Mouse (Mus musculus) kidney, postnatal 10 days (tissue): ENCODE data around the gene St13.

Experiments
- DNase-seq: peaks from one replicate; pipeline ENCODE4 v3.0.0; 2021; ENCODE audit warnings: mixed read lengths

The St13 gene

DNA sequence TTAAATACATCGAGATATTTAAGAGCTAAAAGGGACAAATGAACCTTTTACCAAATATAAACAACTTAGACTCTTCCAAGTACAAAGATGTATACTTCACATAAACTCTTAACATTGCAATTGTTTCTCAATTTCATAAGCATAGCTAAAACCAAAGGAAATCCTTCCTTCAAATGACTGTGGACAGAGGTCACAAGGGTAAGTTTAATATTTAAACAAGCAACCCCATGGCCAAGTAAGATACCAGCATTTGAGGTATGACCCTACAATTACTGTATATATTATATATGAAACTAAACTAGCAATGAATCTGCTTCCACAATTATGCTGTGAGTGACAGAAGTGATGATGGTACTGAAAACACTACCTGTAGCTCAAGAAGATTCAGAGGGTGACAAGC, 35.6 kb downstream of the St13 start:
- DNase-seq = no peak

DNA sequence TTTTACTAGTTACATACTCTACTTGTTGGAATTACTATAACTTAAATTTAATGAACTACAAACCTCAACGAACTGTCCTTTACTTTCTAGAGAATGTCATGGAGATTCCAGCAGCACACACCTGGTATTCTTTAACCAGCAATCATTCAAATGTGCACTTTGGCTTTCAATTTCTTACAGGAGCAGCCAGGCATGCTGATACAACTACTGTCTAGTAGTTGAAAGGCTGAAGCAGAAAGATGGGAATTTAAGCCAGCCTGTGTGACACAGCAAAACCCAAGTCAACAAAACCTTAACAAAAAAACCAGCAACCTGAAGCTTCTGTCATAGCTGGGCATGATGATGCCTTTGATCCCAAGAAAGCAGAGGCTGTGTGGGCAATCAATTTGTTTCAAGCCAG, 37.4 kb downstream of the St13 start:
- no peak for DNase-seq

DNA sequence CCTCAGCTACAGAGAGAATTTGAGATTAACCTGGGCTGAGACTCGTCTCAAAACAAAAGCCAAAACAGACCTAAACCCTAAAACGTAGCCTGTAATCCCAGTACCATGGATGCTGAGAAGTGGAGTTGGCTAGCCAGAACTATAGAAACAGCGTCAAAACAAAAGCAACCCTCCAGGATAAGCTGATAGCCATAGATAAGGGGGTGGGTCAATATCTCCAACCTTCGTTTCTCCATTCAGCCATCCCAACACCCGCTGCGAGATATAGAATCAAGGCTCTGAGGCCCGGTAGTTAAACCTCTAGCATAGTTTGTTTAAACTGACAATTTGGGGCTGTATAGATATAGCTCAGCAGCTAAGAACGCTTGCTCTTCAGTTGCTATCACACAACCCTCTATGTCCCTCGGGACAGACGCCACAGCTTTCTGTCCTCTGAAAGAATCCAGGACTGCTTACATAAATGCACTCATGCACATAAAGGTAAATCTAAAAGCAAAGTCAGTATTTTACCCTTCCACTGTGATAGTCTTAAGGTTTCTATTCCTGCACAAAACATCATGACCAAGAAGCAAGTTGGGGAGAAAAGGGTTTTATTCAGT, 38.4 kb downstream of the St13 start:
- DNase-seq = no peak

DNA sequence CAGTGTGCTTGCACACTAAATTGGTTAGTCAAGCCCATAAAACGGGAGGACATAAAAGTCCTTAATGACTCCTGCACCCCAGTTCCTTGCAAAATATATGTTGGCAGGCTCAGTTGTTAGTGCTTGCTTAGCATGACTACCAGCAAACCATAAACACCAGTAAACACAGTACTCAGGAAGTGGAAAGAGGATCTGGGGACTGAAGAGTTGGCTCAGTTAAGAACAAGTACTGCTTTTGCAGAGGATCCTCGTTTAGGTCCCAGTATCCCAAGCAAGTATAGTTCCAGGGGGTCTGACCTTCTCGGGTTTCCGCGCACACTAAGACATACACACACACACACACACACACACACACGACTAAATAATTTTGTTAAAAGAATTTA, 38.9 kb downstream of the St13 start:
- DNase-seq = no peak

DNA sequence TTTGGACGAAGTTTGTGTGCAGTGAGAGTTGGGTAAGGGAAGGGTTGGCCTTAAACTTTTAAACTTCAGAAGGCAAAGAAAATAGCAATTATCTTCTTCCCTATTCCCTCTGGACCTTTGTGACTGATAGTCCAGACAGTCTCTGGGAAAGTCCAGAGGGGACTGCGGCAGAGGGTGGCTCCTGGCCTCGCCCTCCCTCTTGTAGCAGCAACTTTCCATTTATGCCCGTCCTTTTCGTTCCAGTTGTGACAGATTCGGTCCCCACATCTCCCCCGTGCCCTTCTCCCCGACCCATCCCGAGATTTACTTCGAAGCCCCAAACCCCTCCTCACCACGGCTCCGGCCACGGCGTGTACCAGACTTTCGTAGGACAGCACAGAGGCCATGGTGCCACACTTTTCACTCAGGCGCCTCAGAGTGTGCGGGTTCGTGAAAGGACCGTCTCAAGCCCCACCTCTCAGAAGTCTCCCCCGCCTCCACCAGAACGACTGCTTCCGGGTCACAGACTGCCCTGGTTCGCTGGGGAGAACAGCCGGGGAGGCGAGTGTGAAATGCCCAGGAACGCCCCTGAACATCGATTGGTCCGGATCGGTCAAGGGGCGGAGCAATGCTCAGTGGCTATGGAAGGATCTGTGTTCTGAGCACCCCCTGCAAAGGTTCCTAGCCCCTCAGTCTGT, 39.4 kb downstream of the St13 start, which contains the start of gene Slc25a17:
Gene Slc25a17, minus strand, starts transcription at position 468 of the 677 bp plus-strand sequence.
- peak; percentile 97 for DNase-seq

DNA sequence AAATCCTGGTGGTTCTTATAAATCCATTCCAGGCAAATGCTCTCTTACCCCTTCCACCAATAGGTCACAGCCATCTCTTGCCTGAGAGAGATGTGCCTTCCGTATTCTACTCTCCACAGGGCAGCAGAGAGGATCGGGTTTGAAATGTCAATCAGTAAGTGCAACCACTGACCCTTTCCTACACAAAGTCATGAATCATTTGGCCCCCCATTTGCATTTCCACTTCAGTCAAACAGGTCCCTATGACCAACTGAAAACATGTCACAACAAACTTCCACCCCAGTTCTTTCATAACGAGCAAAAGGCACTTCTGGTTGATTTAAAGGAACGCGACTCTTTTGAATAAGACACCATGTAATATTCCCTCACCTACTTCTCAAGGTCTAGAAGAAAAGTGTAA, 40.5 kb downstream of the St13 start:
- DNase-seq = no peak

DNA sequence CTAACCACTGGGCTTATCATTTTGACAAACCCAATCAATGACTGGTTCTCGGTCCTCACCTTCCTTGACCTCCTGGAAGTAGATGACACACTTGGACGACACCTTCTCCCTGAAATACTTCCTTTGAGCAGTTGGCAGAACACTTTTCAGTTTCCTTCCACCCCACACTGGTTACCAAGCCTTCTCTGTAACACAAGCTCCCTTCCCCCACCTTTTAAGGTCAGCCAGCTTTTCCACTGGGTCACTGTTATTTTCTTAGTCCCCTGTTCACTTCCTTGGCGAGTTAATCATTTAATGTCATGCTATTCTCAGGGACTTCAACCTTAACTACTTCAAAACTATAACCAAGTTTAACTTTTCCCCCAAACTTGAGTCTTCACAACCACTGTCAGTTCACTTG, 40.9 kb downstream of the St13 start:
- DNase-seq = peak; percentile 29

DNA sequence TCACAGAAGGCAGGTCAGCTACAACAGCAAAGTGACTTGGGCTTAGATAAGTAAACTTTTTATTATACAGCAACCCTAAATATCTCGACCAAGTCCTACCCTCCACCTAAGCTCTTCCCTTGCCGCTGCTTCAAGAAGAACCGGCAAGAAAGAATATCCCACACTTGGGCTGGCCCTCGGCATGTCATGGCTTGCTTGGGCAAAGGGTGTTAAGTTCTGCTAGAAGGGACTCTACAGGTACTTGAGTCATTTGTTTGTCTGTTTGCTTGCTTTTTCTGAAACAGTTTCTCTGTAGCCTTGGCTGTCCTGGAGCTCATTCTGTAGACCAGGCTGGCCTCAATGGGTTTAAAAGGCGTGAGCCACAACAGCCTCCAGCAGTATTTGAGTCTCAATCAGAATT, 42.9 kb downstream of the St13 start:
- no peak for DNase-seq

DNA sequence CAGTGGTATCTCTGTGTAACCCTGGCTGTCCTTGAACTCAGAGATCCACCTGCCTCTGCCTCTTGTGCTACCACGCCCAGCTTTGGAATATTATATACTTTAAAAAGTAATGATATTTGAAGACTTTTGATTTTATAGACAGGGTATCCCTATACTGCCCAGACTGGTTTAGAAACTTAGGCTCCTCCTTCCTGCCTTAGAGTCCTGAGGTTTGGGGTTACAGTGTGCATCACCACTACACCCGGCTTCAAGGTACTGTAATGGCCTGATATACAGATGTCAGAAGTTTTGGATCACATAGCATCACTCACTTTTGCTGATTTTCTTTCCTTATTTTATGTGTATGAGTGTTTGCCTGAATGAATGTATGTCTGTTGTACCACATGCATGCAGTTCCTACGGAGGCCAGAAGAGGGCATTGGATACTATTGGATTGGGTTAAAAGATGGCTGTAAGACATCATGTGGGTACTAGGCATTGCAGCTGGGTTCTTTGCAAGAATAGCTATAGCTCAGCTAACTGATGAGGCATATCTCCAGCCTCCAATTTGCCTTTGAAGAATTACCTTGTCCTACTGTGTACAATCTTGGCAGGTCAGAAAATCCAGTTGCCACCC, 44.6 kb downstream of the St13 start:
- DNase-seq = peak; percentile 75

DNA sequence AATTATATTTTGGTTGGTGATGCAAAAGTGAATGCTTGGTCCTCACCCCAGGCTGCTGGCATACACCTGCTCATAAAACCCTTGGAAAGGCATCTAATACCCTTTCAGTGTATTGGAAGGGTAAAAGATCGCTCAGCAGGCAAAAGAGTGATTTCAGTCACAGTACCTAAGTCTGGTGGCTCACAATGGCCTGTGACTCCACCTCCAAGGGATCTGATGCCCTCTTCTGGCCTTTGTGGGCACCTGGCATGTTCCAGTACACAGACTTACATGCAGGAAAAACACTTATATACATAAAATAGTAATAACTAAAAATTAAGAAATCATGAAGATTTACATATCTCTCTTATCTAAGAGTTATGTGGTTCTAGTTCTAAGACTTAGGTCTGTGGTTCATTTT, 47.2 kb downstream of the St13 start:
- DNase-seq = peak; percentile 27

DNA sequence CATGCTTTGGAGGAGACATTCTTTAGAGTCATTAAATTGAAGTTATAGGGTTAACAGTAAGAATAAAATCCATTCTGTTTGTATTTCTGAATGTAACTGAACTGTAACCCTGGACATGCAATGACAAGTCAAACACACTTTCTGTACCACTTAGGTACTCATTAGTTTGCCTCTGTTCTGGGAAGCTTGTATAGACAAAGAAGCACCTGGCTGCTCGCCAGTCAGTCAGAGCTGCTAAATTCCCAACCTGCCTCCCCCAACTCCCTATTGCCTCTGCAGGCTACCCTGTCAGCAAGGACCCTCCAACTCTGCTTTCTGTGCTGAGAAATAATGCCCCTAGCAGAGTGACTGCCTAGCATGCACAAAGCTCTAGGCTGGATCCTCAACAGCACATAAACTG, 49.5 kb downstream of the St13 start:
- peak; percentile 30 for DNase-seq

DNA sequence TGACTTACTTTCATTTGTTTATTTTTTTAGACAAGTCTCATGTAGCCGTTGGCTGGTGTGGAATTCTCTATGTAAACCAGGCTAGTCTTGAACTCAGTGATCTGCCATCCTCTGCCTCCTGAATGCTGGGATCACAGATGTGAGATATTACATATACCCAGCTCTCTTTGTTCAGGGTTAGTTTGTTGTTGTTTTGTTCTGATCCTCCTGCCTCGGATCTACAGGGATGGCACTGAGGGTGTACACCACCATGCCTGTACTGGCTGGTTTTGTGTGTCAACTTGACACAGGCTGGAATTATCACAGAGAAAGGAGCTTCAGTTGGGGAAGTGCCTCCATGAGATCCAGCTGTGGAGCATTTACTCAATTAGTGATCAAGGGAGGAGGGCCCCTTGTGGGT, 51.5 kb downstream of the St13 start:
- no peak for DNase-seq

DNA sequence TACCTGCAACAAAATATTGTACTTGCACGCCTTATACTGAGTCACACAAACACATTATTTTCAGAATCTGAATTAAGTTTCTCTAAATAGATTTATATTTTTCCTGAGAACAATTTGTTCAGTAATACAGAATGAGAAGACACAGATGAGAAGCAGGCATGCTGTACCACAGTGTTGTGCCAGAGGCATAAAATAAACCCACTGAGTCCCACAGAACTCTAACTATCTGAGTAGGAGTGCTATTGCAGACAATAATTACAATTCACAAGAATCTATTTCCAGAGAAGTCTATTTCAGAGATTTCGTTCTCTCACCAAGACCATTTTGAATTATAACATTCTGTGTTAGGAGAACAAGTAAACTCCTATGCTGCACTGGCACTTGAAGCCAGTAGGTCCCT, 52.4 kb downstream of the St13 start:
- DNase-seq = no peak

DNA sequence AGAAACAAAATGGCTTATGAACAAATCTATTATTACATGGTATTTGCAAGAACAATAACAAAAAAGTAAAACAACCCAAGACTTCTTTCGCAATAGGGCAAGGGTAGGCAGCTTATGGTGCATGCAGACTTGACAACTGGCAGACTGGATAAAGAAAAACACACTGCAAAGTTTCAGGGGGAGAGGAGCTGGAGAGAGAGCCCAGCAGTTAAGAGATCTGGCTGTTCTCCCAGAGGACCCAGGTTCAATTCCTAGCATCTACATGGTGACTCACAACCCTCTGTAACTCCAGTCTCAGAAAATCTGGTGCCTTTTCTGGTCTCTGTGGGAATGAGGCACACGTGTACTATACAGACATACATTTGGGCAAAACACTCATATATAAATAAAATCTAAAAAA, 58.5 kb downstream of the St13 start:
- no peak for DNase-seq

DNA sequence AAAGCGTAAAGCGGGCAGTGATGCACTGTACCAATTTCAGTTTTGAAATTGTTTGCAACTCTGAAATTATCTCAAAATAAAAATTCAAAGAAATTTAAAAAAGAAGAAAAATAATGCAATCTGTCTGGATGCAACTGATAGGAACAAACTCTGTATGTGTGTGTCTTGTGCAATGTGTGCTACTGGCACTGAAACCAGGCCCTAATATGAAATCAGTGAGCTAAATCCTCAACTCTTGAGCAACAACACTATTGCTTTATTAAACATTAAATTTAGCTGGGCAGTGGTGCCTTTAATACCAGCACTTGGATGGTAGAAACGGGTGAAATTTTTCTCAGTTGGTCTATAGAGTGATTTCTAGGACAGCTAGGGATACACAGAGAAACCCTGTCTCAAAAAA, 60.7 kb downstream of the St13 start:
- DNase-seq = no peak

DNA sequence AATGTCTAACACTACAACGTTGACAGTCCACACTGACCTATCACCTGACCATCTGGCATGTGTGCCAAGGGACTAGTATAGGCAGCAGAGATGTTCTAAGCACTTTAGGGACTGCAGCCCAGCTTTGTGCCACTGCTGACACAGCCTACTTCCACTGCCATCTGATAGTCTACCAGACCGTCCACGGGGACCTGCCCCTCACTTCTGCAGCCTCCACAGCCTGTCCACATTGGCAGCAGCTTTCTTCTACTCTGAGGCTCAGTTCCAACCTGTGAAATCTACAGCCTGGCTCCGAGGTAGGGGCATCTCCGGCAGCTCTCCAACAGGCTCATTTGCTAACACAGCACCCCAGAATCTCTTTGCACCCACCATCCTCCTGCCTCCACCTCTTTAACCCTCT, 63.4 kb downstream of the St13 start:
- no peak for DNase-seq

DNA sequence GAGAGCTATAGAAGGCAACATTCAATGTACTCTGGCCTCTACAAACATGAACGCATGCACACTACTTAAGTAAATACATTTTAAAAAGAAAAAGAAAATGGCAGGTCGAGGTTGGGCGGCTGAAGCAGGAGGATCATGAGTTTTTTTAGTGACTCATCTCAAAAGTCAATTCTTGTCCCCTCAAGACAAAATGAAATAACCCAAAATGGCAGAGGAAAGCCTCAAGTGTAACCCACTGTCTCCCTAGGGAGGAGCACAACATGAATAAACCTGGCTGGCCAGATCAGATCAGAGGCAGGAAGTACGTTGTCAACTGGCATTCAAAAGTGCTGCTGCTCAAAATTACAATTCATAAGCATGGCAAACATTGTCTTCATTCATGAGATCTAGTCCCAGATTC, 67.4 kb downstream of the St13 start:
- DNase-seq = no peak

DNA sequence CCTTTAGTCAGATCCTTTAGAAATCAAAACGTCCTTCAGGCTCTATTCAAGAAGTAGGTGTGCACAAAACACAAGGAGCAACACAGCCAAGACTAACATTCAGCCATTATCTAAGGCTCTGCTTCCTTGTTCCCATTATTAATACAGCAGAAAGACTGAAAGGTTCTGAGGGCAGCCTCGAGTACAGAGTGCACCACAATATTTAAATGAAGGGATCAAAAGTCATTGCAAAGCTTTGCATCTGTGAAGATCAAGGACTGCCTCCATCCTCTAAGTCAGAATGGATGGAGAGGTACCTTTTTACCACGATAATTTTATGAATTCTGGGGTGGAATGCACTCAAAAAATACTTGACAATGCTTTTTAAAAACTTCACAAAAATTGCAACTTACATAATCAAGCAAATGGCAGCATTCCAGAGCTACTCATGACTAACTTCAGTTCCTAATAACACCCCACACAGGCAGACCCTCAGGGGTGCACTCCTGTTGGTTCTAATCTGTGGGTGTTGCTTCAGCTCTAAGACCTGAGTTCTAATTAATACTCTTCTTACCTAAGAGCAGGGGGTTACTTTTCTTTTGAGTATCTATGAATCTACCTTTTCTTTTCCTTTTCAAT, 69.0 kb downstream of the St13 start:
- DNase-seq = no peak

DNA sequence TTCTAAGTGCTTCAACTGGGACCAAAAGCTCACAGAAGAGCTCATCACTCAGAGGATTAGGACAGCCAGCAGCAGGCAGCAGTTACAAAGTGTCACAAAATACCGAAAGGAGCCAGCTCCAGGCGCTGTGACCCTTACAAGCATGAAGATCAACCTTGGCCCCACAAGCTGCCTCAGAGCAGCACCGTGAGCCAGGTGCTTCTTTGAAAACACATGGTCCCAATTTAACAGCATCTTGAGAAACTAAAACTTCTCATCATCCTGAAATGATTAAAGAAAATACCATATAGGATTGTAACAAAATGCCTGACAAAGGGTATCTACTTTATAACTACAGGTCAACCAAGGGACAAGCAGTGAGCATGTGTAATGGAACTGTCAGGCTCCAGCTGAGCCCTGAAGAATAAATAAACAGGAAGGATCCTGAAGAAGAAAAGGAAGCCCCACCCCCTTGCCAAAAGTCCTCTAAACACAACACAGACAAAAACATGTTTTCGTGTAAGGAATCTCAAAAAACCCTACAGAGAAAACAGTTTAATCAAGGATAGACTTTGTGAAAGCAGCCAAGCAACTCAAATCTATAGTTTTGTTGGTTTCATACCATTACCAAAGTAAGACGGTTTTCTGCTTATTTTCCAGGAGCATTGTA, 70.0 kb downstream of the St13 start:
- DNase-seq = no peak

DNA sequence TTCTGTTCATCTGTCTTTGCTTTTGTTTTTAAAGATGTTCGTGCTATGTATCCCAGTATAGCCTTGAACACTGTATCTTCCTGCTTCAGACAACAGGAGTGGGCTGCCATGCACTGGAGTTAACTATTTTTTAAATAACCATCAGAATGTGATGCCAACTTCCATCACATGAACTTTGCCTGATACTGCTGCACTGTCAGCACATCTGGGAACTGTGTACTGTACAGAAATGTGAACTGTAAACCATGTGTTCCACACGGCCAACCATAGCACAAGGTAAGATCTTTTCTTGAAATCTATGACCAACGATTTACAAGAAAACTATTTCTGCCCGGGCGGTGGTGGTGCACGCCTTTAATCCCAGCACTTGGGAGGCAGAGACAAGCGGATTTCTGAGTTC, 72.4 kb downstream of the St13 start:
- peak; percentile 25 for DNase-seq

DNA sequence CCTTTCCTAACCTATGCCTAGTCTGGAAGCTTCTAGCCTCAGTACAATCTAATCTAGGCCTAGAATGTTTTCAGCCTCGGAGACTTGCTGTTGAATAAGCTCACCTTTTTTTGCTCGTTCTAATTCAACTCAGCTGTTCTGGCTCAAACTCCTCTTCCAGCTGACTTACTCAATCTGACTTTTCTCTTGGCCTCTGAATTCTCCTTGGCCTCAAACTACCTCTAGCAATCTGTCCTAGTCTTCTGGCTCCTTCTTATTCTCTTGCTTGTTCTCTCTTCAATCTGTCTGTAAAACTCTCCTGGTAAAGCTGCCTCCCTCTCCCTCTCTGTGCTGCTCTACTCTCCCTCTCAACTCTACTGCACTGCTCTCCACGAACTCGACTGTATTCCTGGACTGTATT, 74.9 kb downstream of the St13 start:
- DNase-seq = no peak

DNA sequence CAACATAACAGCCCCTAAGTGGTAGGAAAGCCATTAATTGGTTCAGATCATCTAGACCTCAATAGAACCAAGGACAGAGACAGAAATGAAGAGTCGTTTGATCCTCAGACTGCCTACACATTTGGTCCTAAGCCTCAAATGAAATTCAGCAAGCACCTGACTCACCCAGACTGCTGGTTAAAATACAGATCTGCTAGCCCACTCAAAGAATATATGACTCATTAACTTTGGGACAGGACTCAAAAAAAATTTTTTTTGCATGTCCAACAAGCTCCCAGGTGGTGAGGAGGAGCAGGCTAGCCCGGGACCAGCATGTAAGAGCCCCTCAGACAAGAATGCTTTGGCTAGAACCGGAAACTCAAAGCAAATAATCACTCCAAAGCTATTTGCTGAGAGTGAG, 79.7 kb downstream of the St13 start:
- DNase-seq = no peak

DNA sequence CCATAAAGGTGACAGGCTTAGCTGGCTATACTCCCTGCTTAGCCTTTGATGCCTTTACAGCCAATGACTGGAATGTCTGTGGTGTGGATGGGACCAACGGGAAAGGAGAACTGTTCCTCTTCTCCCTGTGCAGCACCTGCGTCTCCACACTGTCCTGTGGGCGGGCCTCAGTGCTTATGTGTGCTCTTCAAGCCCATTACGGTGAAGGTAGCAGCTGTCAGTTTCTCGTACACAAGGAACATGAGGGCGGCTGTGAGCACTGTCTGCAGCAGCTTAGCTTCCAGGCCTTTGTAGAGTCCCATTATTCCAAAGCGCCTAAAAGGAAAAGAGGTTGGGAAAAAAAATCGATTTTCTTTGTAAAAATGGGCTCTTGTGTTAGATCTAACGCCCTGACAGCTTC, 80.4 kb downstream of the St13 start:
- DNase-seq = no peak

DNA sequence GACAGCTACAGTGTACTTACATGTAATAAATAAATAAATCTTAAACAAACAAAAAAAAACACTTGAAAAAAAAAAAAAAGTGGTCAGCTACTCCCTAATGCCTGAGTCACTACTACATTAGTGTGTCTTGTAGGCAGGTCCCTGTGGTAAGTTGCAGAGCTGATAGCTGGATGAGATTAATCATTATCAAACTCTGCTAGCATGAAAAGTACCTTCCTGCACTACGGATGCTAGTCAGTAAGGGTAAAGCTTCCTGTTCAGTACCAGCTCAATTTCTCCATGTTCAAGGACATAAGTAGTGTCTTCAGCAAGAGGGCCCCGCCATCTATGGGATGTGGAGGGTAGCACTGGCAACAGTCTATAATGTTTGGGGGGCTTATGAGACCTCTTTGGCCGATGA, 85.9 kb downstream of the St13 start:
- DNase-seq = no peak
